Mouse (Mus musculus) forebrain, embryonic 16.5 days (tissue): ENCODE measurements at regions not wholly inside any gene's neighbourhood (a gene's known extent, or its start where the extent isn't known, plus 50 kb on each side); places are given as distances from the start of the nearest gene placed in this dataset.

Experiments
- ATAC-seq: fragments of 200-750 bp; cut with Nextera tagmentation; 2 replicates; pipeline ENCODE4 v1.8.0; 2017; ENCODE audit warnings: mild to moderate bottlenecking, moderate library complexity
- H3K27ac ChIP-seq: fragments of 300-500 bp; sonication (generic); 2 replicates; pipeline ENCODE4 v1.5.1; 2014; ENCODE audit warnings: low read length, control low read depth
- H3K27me3 ChIP-seq: fragments of 300-500 bp; sonication (generic); replicated peaks from 2 replicates; pipeline ENCODE4 v1.6.1; 2014; ENCODE audit warnings: low read length; ENCODE audit not compliant: control insufficient read depth, insufficient read depth
- H3K36me3 ChIP-seq: fragments of 300-500 bp; sonication (generic); 2 replicates; pipeline ENCODE4 v1.6.1; 2014; ENCODE audit not compliant: control insufficient read depth, insufficient read depth
- H3K4me1 ChIP-seq: fragments of 300-500 bp; sonication (generic); replicated peaks from 2 replicates; pipeline ENCODE4 v1.6.1; 2014; ENCODE audit warnings: low read length; ENCODE audit not compliant: control insufficient read depth, insufficient read depth
- H3K4me2 ChIP-seq: fragments of 300-500 bp; sonication (generic); 2 replicates; pipeline ENCODE4 v1.6.1; 2014; ENCODE audit warnings: mild to moderate bottlenecking, low read length, control low read depth
- H3K4me3 ChIP-seq: fragments of 300-500 bp; sonication (generic); replicated peaks from 2 replicates; pipeline ENCODE4 v1.5.1; 2014; ENCODE audit warnings: mild to moderate bottlenecking, low read length, control low read depth
- H3K9ac ChIP-seq: fragments of 300-500 bp; sonication (generic); replicated peaks from 2 replicates; pipeline ENCODE4 v1.6.1; 2014; ENCODE audit warnings: low read depth, low read length, control low read depth
- H3K9me3 ChIP-seq: fragments of 300-500 bp; sonication (generic); 2 replicates; pipeline ENCODE4 v1.6.1; 2016; ENCODE audit warnings: low read length; ENCODE audit not compliant: control insufficient read depth
- WGBS: fragments of 180-500 bp; shearing (Covaris S2); extraction: QIAGEN DNeasy Blood & Tissue Kit; methylation state at CpG from one replicate; pipeline ENCODE4 v1.1.7; 2014; 5-methylcytosine and 5-hydroxymethylcytosine counted together

DNA sequence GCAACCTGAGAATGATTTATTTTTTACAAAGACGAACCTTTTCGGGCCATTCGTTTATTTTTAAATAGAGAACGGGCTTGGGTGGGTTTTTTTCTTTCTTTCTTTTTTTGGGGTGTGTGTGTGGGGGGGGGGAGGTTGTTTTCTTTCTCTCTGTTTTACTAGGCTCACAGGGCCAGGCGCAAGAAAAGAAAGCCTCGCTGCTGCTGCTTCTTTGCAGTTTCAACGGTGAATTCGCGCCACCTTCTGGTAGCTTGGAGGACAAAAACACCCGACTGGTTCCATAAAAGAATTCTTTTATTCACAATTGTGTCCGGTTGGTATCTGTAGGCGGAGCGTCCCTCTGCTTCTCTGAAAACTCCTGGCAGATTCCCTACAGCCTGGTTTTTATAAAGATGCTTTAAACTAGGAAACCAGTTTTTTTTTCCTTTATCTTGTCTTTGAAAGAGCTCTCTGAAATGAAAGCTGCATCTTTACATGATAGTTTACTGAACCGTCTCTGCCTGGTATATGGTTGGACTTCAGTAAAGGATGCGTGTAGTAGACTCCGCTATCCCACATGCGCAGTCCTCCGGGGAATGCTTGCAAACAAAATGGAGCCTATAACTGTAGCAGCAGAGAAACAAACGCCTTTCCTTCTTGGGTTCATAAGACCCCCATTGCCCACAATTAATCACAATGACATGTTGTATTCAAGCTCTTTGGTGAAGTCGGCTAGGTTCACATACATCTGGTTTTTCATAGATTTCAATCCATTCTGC lies 151.9 kb downstream of the Insig2 start:
- H3K9me3 ChIP-seq: no peaks in the 10 kb centered on the region

DNA sequence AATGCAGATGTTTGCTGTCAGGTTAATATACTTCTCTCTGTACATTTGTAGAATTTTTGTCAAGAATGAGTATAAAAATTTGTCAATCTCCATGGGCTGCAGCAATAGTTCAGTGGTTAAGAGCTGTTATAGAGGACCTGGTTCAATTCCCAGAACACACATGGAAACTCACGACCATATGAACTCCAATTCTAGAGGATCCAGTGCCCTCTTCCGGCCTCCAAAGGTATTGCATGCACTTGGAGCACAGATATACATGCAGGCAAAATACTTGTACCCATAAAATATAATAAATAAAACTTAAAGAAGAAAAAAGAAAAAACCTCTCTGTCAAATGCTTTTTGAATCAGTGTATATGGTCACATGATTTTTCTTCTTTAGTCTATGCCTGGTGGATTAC lies 143.5 kb downstream of the Insig2 start:
- Histone ChIP-seq H3K27me3 (no peaks in the 10 kb centered on the region; the same call in 1 of the 2 replicates), H3K4me3 (no peak overlapping the region), H3K36me3 (no peaks in the 10 kb centered on the region), H3K27ac (no peak overlapping the region), H3K4me2 (no peak overlapping the region), H3K9ac (no peak overlapping the region), H3K9me3 (no peaks in the 10 kb centered on the region), H3K4me1 (no peaks in the 10 kb centered on the region)
- ATAC-seq: no peak
- WGBS: 49% methylated on average over 2 of the region's 2 CpGs

More for the DNA sequence above, 151.9 kb downstream of the Insig2 start:
- H3K27me3 ChIP-seq: peaks cover 48% of the 10 kb centered on the region
- H3K4me2 ChIP-seq: no peak overlapping the region; the same call in 1 of the 2 replicates
- WGBS: 22% methylated on average over 19 of the region's 20 CpGs
- ATAC-seq: peak; percentile 82
- no peak overlapping the region for H3K27ac ChIP-seq
- H3K36me3 ChIP-seq: no peaks in the 10 kb centered on the region
- no peak overlapping the region for H3K4me3 ChIP-seq
- H3K9ac ChIP-seq: no peak overlapping the region
- peaks cover 11% of the 10 kb centered on the region for H3K4me1 ChIP-seq

DNA sequence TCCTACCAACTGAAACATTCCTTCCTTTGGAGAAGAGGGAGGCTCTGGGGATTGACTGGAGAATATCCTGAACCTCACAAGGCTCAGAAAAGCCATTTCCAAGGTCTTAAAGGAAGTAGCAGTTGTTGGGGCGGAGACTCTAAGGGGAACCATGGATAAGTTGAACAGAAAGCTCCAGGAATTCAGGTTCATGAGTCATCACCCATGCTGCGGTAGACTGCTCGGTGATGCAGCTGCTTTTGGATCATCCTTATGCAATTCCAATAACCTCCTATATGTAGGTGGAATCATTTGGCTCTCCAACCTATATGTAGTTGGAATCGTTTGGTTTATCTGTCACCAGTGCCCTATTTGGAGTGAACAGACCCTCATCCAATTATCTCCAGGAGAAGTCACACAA lies 137.6 kb downstream of the Insig2 start:
- Histone ChIP-seq H3K4me3 (no peak overlapping the region), H3K4me1 (no peaks in the 10 kb centered on the region), H3K27ac (no peak overlapping the region), H3K9ac (no peak overlapping the region), H3K4me2 (no peak overlapping the region), H3K9me3 (no peaks in the 10 kb centered on the region), H3K36me3 (no peaks in the 10 kb centered on the region), H3K27me3 (no peaks in the 10 kb centered on the region)
- 91% methylated on average over 4 of the region's 4 CpGs for WGBS
- ATAC-seq: no peak

DNA sequence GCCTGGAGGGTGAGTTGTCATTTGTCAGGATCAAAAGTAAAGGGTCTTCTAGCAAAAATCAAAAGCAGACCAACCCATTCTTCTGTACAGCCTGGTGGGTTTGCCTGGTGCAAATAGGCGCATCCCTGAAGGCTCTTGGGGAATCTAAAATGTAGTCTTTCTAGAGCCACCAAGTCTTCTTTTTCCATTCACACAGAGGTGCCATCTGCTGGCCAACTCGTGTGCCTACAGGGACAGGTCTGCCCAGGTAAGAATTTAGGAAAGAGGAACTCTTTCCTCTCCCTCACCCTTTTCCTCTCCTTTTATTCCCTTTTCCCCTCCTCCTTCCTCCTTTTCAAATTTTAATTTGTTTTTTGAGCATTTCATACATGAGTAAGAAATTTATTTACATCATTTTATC lies 116.5 kb downstream of the Insig2 start:
- Histone ChIP-seq H3K27ac (no peak overlapping the region), H3K4me1 (no peaks in the 10 kb centered on the region), H3K27me3 (no peaks in the 10 kb centered on the region), H3K4me3 (no peak overlapping the region), H3K36me3 (no peaks in the 10 kb centered on the region), H3K4me2 (no peak overlapping the region), H3K9ac (no peak overlapping the region), H3K9me3 (no peaks in the 10 kb centered on the region)
- no peak for ATAC-seq
- WGBS: 17% methylated on average over 2 of the region's 2 CpGs

DNA sequence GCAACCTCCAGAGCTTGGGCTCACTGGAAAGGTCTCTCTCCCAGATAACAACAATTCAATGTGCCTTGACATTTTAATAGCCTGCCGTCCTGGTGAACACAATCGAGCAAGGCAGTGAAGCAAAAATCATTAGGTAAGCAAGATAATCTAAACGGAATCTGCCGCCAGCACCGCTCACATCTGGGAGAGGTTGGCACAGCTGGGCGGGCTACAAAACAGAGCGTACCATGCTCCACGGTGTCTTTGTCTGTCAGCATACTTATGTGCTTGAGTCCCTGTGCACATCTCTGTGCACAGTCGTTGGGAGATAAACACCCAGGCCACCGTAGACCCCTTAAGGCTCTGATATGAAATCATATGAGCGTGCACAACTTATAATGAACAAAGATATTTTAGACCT lies 108.1 kb downstream of the Insig2 start:
- Histone ChIP-seq H3K4me1 (no peaks in the 10 kb centered on the region), H3K4me2 (no peak overlapping the region), H3K4me3 (no peak overlapping the region), H3K9ac (no peak overlapping the region), H3K27ac (no peak overlapping the region), H3K9me3 (no peaks in the 10 kb centered on the region), H3K36me3 (no peaks in the 10 kb centered on the region), H3K27me3 (no peaks in the 10 kb centered on the region)
- ATAC-seq: no peak
- 85% methylated on average over 11 of the region's 11 CpGs for WGBS

DNA sequence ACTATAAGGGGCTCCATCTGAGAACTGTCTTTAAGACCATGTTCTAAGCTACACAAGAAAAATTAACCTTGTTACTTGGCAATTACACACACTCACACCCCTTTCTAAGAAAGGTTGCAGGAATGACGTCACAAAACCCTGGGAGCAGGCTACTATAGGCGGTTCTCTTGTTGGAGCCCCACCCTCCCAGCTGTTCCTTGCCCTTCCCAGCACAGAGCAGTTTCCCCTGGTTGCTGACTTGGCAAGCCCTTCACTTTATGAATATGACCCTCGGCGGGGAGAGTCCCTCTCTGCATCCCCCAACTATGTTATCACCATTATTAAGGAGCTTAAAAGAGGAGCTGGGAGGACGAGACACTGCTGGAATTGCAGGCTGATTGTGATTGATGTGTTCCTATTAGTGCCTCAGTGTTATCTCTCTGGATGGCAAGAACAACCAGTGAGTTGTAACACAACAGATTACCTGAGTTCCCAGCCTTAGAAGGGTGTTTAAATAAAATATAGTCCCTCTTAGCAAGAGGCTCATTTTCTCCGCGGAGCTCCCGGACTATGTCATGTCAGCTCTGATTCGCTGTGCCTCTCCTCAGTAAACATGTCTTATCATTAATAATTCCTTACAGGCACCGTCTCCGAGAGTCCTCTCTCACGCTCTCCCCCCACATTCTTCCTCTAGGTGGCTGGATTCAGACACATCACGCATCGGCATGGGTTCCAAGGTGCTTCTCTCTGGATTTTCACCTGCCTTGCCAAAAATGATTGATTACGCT lies 105.7 kb downstream of the Insig2 start:
- Histone ChIP-seq H3K27ac (no peak overlapping the region), H3K27me3 (no peaks in the 10 kb centered on the region), H3K36me3 (no peaks in the 10 kb centered on the region), H3K9me3 (no peaks in the 10 kb centered on the region), H3K4me1 (no peaks in the 10 kb centered on the region), H3K4me3 (no peak overlapping the region), H3K9ac (no peak overlapping the region), H3K4me2 (no peak overlapping the region)
- no peak for ATAC-seq
- WGBS: 80% methylated on average over 15 of the region's 15 CpGs

DNA sequence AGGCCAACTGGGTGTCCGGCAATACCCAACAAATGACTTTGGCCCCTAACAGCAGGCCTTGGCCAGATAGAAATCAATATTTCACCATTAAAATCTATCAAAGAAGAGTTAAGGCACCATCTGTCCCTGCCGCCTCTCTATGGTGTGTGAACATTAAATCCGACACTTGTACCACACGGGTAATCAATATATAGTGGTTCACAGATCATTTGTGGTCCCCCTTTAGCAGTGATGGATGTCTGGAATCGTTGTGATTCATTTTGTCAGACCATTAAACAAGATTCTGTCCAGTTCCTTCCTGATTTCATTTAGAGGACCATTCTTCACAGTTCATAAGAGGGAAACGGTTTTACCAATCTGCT lies 105.2 kb downstream of the Insig2 start:
- no peak overlapping the region for H3K9ac ChIP-seq
- no peaks in the 10 kb centered on the region for H3K9me3 ChIP-seq
- no peaks in the 10 kb centered on the region for H3K36me3 ChIP-seq
- H3K27ac ChIP-seq: no peak overlapping the region
- no peaks in the 10 kb centered on the region for H3K4me1 ChIP-seq
- no peaks in the 10 kb centered on the region for H3K27me3 ChIP-seq
- 86% methylated on average over 6 of the region's 6 CpGs for WGBS
- no peak overlapping the region for H3K4me2 ChIP-seq
- no peak overlapping the region for H3K4me3 ChIP-seq
- ATAC-seq: no peak

DNA sequence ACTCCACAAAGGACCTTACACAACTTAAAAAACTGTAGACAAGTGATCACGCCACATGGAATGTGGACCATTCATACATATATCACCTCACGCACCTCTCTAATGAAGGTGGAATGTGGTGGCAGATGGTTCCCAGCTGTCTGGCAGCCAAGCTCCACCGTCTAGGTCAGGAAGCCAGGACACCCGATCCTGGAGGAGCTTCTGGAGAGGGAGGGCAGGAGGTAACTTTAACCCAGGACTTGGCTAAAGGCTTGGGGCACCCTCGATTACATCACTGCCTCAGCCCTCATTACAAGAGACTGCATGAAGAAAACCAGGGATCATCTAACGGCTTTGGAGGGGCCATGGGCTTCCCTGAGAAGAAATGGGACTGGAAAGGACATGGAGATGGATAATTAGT lies 88.8 kb downstream of the Insig2 start:
- H3K4me1 ChIP-seq: no peaks in the 10 kb centered on the region
- no peaks in the 10 kb centered on the region for H3K27me3 ChIP-seq
- H3K27ac ChIP-seq: no peak overlapping the region
- no peak overlapping the region for H3K9ac ChIP-seq
- no peaks in the 10 kb centered on the region for H3K36me3 ChIP-seq
- 78% methylated on average over 6 of the region's 6 CpGs for whole genome bisulfite sequencing
- H3K9me3 ChIP-seq: no peaks in the 10 kb centered on the region
- ATAC-seq: no peak
- no peak overlapping the region for H3K4me2 ChIP-seq
- H3K4me3 ChIP-seq: no peak overlapping the region

DNA sequence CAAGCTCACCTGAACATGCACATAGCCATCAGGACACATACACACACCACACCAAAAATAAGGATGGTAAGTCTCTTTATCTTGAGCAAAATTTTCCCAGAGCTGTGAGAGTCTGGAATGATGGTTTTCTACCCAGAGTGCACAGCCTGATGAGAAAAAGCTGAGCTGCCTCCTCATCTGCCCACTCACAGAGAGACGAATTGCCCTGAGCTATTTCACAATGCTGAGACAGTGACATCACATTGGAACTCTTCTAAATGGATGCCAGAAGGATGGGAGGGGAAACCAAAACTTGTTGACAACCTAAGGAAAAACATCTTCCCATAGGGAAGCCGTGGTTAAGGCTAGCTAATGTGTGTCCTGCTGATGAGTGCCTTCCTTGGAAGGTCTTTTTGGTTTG lies 84.8 kb downstream of the Insig2 start:
- 68% methylated on average over 2 of the region's 2 CpGs for WGBS
- ATAC-seq: no peak

More for the DNA sequence above, 84.8 kb downstream of the Insig2 start:
- Histone ChIP-seq H3K4me2 (no peak overlapping the region), H3K27ac (no peak overlapping the region), H3K36me3 (no peaks in the 10 kb centered on the region), H3K4me1 (no peaks in the 10 kb centered on the region), H3K9ac (no peak overlapping the region), H3K27me3 (no peaks in the 10 kb centered on the region), H3K4me3 (no peak overlapping the region), H3K9me3 (no peaks in the 10 kb centered on the region)
